Mouse (Mus musculus): ENCODE data around the gene Ank2.

GRCm38 (mm10) chr3:127269616-127270015 lies 229.5 kb downstream of the Ank2 start:
- TF ChIP-seq CTCF (IDR thresholded peaks at IDR 0.05; ENCODE audit: borderline replicate concordance, control insufficient read depth, extremely low read depth, insufficient read depth, low read length, poor library complexity) (no peak), POLR2A (IDR thresholded peaks at IDR 0.05; ENCODE audit: control insufficient read depth, extremely low read depth, insufficient read depth, low read length, poor library complexity) (no peak)

All from thymus, adult 2 months (tissue).